Mouse (Mus musculus): Measurements from ENCODE around the gene Zfp683. TPM values are rescaled to one million over a fixed set of nuclear protein-coding genes. Genes with fewer than 3 reads are reported as not detected.

The Zfp683 gene
- polyA plus RNA-seq, 1 experiment from 2014 or later: not detected

- WGBS: 56% methylated on average over 9 of the region's 9 CpGs
- Histone ChIP-seq H3K36me3 (ENCODE audit: control insufficient read depth, insufficient read depth) (no peaks in the 10 kb centered on the region), H3K27ac (ENCODE audit: low read length) (no peak overlapping the region), H3K9me3 (ENCODE audit: control insufficient read depth, low read length) (no peaks in the 10 kb centered on the region), H3K4me1 (replicated peaks; ENCODE audit: control insufficient read depth, insufficient read depth, low read length) (peaks cover 3% of the 10 kb centered on the region; the same call in 1 of the 2 replicates), H3K27me3 (replicated peaks; ENCODE audit: control insufficient read depth, insufficient read depth, low read length) (no peaks in the 10 kb centered on the region), H3K4me3 (replicated peaks; ENCODE audit: low read length) (no peak overlapping the region), H3K9ac (replicated peaks; ENCODE audit: low read depth, low read length) (no peak overlapping the region), H3K4me2 (ENCODE audit: low read length) (no peak overlapping the region)
- ATAC-seq: no peak
Observed at GRCm38 (mm10) chr4:134041317-134042123, 12.1 kb upstream of the Zfp683 start.

- Histone ChIP-seq H3K4me1 (replicated peaks; ENCODE audit: control insufficient read depth, insufficient read depth, low read length) (peaks cover 3% of the 10 kb centered on the region; the same call in 1 of the 2 replicates), H3K9me3 (ENCODE audit: control insufficient read depth, low read length) (no peaks in the 10 kb centered on the region), H3K4me3 (replicated peaks; ENCODE audit: low read length) (no peak overlapping the region), H3K27me3 (replicated peaks; ENCODE audit: control insufficient read depth, insufficient read depth, low read length) (no peaks in the 10 kb centered on the region), H3K9ac (replicated peaks; ENCODE audit: low read depth, low read length) (no peak overlapping the region), H3K27ac (ENCODE audit: low read length) (no peak overlapping the region), H3K4me2 (ENCODE audit: low read length) (no peak overlapping the region), H3K36me3 (ENCODE audit: control insufficient read depth, insufficient read depth) (no peaks in the 10 kb centered on the region)
- WGBS: 76% methylated on average over 2 of the region's 2 CpGs
- ATAC-seq: no peak
Observed at GRCm38 (mm10) chr4:134043041-134043440, 10.6 kb upstream of the Zfp683 start.

- Histone ChIP-seq H3K36me3 (ENCODE audit: control insufficient read depth, insufficient read depth) (no peaks in the 10 kb centered on the region), H3K4me2 (ENCODE audit: low read length) (no peak overlapping the region), H3K27me3 (replicated peaks; ENCODE audit: control insufficient read depth, insufficient read depth, low read length) (no peaks in the 10 kb centered on the region), H3K4me1 (replicated peaks; ENCODE audit: control insufficient read depth, insufficient read depth, low read length) (peaks cover 2% of the 10 kb centered on the region), H3K4me3 (replicated peaks; ENCODE audit: low read length) (no peak overlapping the region), H3K9ac (replicated peaks; ENCODE audit: low read depth, low read length) (no peak overlapping the region), H3K27ac (ENCODE audit: low read length) (no peak overlapping the region), H3K9me3 (ENCODE audit: control insufficient read depth, low read length) (no peaks in the 10 kb centered on the region)
- no peak for ATAC-seq
- WGBS: 86% methylated on average over 5 of the region's 5 CpGs
Observed at GRCm38 (mm10) chr4:134047648-134048047, 6.0 kb upstream of the Zfp683 start.

- no peak overlapping the region for H3K4me3 ChIP-seq (replicated peaks; ENCODE audit: low read length)
- 82% methylated on average over 5 of the region's 5 CpGs for WGBS
- no peak for ATAC-seq
- no peaks in the 10 kb centered on the region for H3K9me3 ChIP-seq (ENCODE audit: control insufficient read depth, low read length)
- H3K4me2 ChIP-seq (ENCODE audit: low read length): no peak overlapping the region
- H3K36me3 ChIP-seq (ENCODE audit: control insufficient read depth, insufficient read depth): no peaks in the 10 kb centered on the region
- no peak overlapping the region for H3K9ac ChIP-seq (replicated peaks; ENCODE audit: low read depth, low read length)
- H3K27ac ChIP-seq (ENCODE audit: low read length): no peak overlapping the region
- peaks cover 4% of the 10 kb centered on the region for H3K4me1 ChIP-seq (replicated peaks; ENCODE audit: control insufficient read depth, insufficient read depth, low read length)
- no peaks in the 10 kb centered on the region for H3K27me3 ChIP-seq (replicated peaks; ENCODE audit: control insufficient read depth, insufficient read depth, low read length)
Observed at GRCm38 (mm10) chr4:134051912-134052311, 1.7 kb upstream of the Zfp683 start.

GRCm38 (mm10) chr4:134052560-134052959, 1.1 kb upstream of the Zfp683 start:
- ATAC-seq: no peak
- Histone ChIP-seq H3K9ac (replicated peaks; ENCODE audit: low read depth, low read length) (no peak overlapping the region), H3K9me3 (ENCODE audit: control insufficient read depth, low read length) (no peaks in the 10 kb centered on the region), H3K36me3 (ENCODE audit: control insufficient read depth, insufficient read depth) (no peaks in the 10 kb centered on the region), H3K4me1 (replicated peaks; ENCODE audit: control insufficient read depth, insufficient read depth, low read length) (peaks cover 4% of the 10 kb centered on the region), H3K27me3 (replicated peaks; ENCODE audit: control insufficient read depth, insufficient read depth, low read length) (no peaks in the 10 kb centered on the region), H3K4me2 (ENCODE audit: low read length) (no peak overlapping the region), H3K27ac (ENCODE audit: low read length) (no peak overlapping the region), H3K4me3 (replicated peaks; ENCODE audit: low read length) (no peak overlapping the region)
- WGBS: 15% methylated on average over 8 of the region's 8 CpGs

- H3K36me3 ChIP-seq (ENCODE audit: control insufficient read depth, insufficient read depth): no peaks in the 10 kb centered on the region
- no peak overlapping the region for H3K4me2 ChIP-seq (ENCODE audit: low read length)
- 31% methylated on average over 14 of the region's 14 CpGs for WGBS
- H3K27ac ChIP-seq (ENCODE audit: low read length): no peak overlapping the region
- ATAC-seq: no peak
- no peaks in the 10 kb centered on the region for H3K27me3 ChIP-seq (replicated peaks; ENCODE audit: control insufficient read depth, insufficient read depth, low read length)
- H3K4me3 ChIP-seq (replicated peaks; ENCODE audit: low read length): no peak overlapping the region
- no peak overlapping the region for H3K9ac ChIP-seq (replicated peaks; ENCODE audit: low read depth, low read length)
- no peaks in the 10 kb centered on the region for H3K4me1 ChIP-seq (replicated peaks; ENCODE audit: control insufficient read depth, insufficient read depth, low read length)
- H3K9me3 ChIP-seq (ENCODE audit: control insufficient read depth, low read length): no peaks in the 10 kb centered on the region
Observed at GRCm38 (mm10) chr4:134058166-134058715, 4.6 kb downstream of the Zfp683 start.

- H3K9me3 ChIP-seq (ENCODE audit: control insufficient read depth, low read length): no peaks in the 10 kb centered on the region
- no peak overlapping the region for H3K4me2 ChIP-seq (ENCODE audit: low read length)
- no peaks in the 10 kb centered on the region for H3K27me3 ChIP-seq (replicated peaks; ENCODE audit: control insufficient read depth, insufficient read depth, low read length)
- no peaks in the 10 kb centered on the region for H3K36me3 ChIP-seq (ENCODE audit: control insufficient read depth, insufficient read depth)
- H3K4me1 ChIP-seq (replicated peaks; ENCODE audit: control insufficient read depth, insufficient read depth, low read length): no peaks in the 10 kb centered on the region
- H3K27ac ChIP-seq (ENCODE audit: low read length): no peak overlapping the region
- H3K9ac ChIP-seq (replicated peaks; ENCODE audit: low read depth, low read length): no peak overlapping the region
- no peak overlapping the region for H3K4me3 ChIP-seq (replicated peaks; ENCODE audit: low read length)
- no peak for ATAC-seq
- WGBS: 90% methylated on average over 6 of the region's 6 CpGs
Observed at GRCm38 (mm10) chr4:134058908-134059307, 5.3 kb downstream of the Zfp683 start.

GRCm38 (mm10) chr4:134060135-134060865, 6.7 kb downstream of the Zfp683 start, which contains the start of gene Crybg2:
Gene Crybg2 (plus strand): TSS chr4:134060815.
- 48% methylated on average over 28 of the region's 28 CpGs for WGBS
- Histone ChIP-seq H3K9me3 (ENCODE audit: control insufficient read depth, low read length) (no peaks in the 10 kb centered on the region), H3K9ac (replicated peaks; ENCODE audit: low read depth, low read length) (no peak within 1 kb of the TSS), H3K36me3 (ENCODE audit: control insufficient read depth, insufficient read depth) (no peaks in the 10 kb centered on the region), H3K4me3 (replicated peaks; ENCODE audit: low read length) (no peak within 1 kb of the TSS), H3K4me1 (replicated peaks; ENCODE audit: control insufficient read depth, insufficient read depth, low read length) (no peaks in the 10 kb centered on the region), H3K4me2 (ENCODE audit: low read length) (no peak within 1 kb of the TSS), H3K27ac (ENCODE audit: low read length) (no peak within 1 kb of the TSS), H3K27me3 (replicated peaks; ENCODE audit: control insufficient read depth, insufficient read depth, low read length) (no peaks in the 10 kb centered on the region; the same call in 1 of the 2 replicates)
- ATAC-seq: no peak

GRCm38 (mm10) chr4:134061166-134061830, 7.7 kb downstream of the Zfp683 start:
- ATAC-seq: no peak
- H3K4me3 ChIP-seq (replicated peaks; ENCODE audit: low read length): no peak overlapping the region
- peaks cover 2% of the 10 kb centered on the region; the same call in 1 of the 2 replicates for H3K27me3 ChIP-seq (replicated peaks; ENCODE audit: control insufficient read depth, insufficient read depth, low read length)
- H3K4me2 ChIP-seq (ENCODE audit: low read length): no peak overlapping the region
- H3K9ac ChIP-seq (replicated peaks; ENCODE audit: low read depth, low read length): no peak overlapping the region
- H3K9me3 ChIP-seq (ENCODE audit: control insufficient read depth, low read length): no peaks in the 10 kb centered on the region
- WGBS: 60% methylated on average over 18 of the region's 18 CpGs
- no peaks in the 10 kb centered on the region for H3K4me1 ChIP-seq (replicated peaks; ENCODE audit: control insufficient read depth, insufficient read depth, low read length)
- H3K36me3 ChIP-seq (ENCODE audit: control insufficient read depth, insufficient read depth): no peaks in the 10 kb centered on the region
- H3K27ac ChIP-seq (ENCODE audit: low read length): no peak overlapping the region

All from forebrain, embryonic 16.5 days (tissue).